Mouse (Mus musculus): ENCODE measurements at regions not wholly inside any gene's neighbourhood (a gene's known extent, or its start where the extent isn't known, plus 50 kb on each side); places are given as distances from the start of the nearest gene placed in this dataset.

DNA sequence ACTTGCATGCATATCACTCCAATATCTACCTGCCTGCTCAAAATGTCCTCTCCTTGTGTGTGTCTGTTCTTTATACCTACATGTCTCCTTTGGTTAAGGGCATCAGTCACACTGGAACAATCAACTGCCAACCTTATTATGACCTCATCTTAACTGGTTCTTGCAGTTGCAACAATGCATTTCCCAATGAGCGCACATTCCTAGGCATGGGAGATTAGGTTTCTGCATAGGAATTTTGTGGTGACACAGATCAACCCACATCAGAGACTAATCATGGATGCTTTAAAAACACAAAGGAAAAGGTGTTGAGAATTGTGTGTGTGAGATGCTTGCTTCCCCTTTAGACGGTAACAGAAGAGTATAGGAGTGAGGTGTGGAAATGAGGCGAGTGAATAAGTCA is 171.3 kb upstream of the Nectin3 start:
- H3K9me3 ChIP-seq = 0 out of 2 replicates have a peak, but pooled peaks cover 4% of the 10 kb centered on the region
- no peaks in the 10 kb centered on the region for H3K27me3 ChIP-seq (replicated peaks)
- no peak overlapping the region for H3K4me3 ChIP-seq (replicated peaks)
- no peaks in the 10 kb centered on the region for H3K4me1 ChIP-seq
- no peak for TF ChIP-seq GATA1 (IDR thresholded peaks at IDR 0.05; ENCODE audit: borderline replicate concordance, low read length)
- no peak for TF ChIP-seq FLI1 (IDR thresholded peaks at IDR 0.05; ENCODE audit: low read length)
- no peaks in the 10 kb centered on the region for H3K36me3 ChIP-seq (replicated peaks; ENCODE audit: low read length)

DNA sequence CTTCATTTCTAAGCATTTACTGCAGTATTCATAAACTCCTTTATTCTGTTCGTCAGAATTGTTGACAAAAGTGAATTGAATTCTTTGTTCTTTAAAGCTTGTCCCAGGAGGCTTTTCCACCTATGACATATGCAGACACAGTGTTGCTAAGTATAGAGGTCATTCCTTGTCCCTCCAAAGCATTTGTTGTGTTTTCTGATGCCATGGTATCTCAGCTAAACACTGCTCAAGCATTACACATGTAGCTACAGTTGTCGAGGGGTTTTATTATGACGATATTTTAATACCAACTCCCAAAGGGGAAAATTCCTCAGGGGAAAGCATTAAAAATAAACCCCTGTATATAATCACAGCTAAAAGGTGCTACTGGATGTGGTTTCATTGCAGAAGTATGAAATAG is 167.2 kb upstream of the Nectin3 start:
- H3K4me3 ChIP-seq (replicated peaks) = no peak overlapping the region
- H3K27me3 ChIP-seq (replicated peaks) = no peaks in the 10 kb centered on the region
- H3K36me3 ChIP-seq (replicated peaks; ENCODE audit: low read length) = no peaks in the 10 kb centered on the region
- H3K4me1 ChIP-seq = no peaks in the 10 kb centered on the region
- TF ChIP-seq GATA1 (IDR thresholded peaks at IDR 0.05; ENCODE audit: borderline replicate concordance, low read length) = no peak
- TF ChIP-seq FLI1 (IDR thresholded peaks at IDR 0.05; ENCODE audit: low read length) = no peak
- peaks cover 10% of the 10 kb centered on the region; the same call in 1 of the 2 replicates for H3K9me3 ChIP-seq

DNA sequence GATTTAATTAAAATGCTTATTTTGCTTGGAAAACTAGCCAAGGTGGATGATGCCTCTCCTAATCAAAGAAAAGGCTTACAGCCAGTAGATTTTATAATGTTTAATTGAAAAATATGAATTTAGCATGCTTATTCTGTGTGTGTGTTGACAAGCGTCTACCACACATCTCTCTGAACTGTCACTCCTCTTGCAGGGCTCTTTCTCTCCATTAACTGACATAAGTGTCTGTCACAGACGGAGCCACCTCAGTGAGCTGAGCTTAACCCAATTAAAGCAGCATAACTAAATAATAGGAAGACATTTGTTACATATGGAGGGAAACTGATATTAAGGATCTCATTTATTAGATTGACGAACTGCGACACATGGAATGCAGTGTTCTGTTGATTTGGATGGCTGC is 164.7 kb upstream of the Nectin3 start:
- H3K9me3 ChIP-seq = peaks cover 10% of the 10 kb centered on the region; the same call in 1 of the 2 replicates
- H3K4me1 ChIP-seq = no peaks in the 10 kb centered on the region
- TF ChIP-seq GATA1 (IDR thresholded peaks at IDR 0.05; ENCODE audit: borderline replicate concordance, low read length) = no peak
- TF ChIP-seq FLI1 (IDR thresholded peaks at IDR 0.05; ENCODE audit: low read length) = no peak
- no peaks in the 10 kb centered on the region for H3K36me3 ChIP-seq (replicated peaks; ENCODE audit: low read length)
- no peak overlapping the region for H3K4me3 ChIP-seq (replicated peaks)
- no peaks in the 10 kb centered on the region for H3K27me3 ChIP-seq (replicated peaks)

DNA sequence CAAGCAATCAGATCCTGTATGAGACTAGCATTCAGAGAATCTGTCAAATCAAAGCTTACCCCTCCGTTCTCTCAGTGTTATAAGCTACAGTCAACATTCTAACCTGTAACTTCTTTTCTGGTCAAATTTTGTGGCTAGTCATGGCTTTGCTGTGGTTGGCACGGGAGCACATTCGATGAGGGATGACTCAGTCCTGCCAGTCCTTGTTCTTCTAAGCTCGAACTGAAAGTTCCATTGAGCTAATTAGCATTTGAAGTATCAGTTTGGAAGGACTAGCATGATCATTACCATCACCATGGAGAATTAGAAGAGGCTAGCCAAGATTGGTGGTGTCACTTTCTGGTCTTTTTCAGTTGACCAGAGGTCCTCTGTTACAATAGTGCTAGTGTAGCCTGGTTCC is 156.7 kb upstream of the Nectin3 start:
- Histone ChIP-seq H3K27me3 (replicated peaks) (no peaks in the 10 kb centered on the region), H3K9me3 (no peaks in the 10 kb centered on the region), H3K4me3 (replicated peaks) (no peak overlapping the region), H3K4me1 (no peaks in the 10 kb centered on the region), H3K36me3 (replicated peaks; ENCODE audit: low read length) (no peaks in the 10 kb centered on the region)
- TF ChIP-seq GATA1 (IDR thresholded peaks at IDR 0.05; ENCODE audit: borderline replicate concordance, low read length) (no peak), FLI1 (IDR thresholded peaks at IDR 0.05; ENCODE audit: low read length) (no peak)

DNA sequence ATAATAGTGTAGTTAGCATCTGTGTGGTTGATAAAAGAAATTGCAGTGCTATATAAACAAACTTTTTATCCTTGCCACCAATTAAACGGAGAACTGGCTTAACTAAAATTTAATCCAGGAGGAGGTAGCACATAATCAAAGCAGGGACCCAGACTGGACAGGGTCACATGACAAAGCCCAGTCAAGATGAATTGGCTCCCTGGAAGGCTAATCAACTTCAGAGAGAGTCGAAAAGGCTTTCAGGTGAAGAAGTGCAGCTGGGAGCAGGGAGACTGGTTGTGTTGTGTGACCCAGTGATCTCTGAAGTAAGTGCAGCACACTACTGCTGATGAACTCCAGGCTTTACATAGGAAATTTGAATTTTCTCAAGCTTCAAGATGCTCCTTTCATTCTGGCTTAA is 127.5 kb upstream of the Nectin3 start:
- TF ChIP-seq FLI1 (IDR thresholded peaks at IDR 0.05; ENCODE audit: low read length) = no peak
- TF ChIP-seq GATA1 (IDR thresholded peaks at IDR 0.05; ENCODE audit: borderline replicate concordance, low read length) = no peak
- H3K9me3 ChIP-seq = no peaks in the 10 kb centered on the region; the same call in 1 of the 2 replicates
- no peaks in the 10 kb centered on the region for H3K4me1 ChIP-seq
- no peak overlapping the region for H3K4me3 ChIP-seq (replicated peaks)
- H3K27me3 ChIP-seq (replicated peaks) = no peaks in the 10 kb centered on the region
- H3K36me3 ChIP-seq (replicated peaks; ENCODE audit: low read length) = no peaks in the 10 kb centered on the region

DNA sequence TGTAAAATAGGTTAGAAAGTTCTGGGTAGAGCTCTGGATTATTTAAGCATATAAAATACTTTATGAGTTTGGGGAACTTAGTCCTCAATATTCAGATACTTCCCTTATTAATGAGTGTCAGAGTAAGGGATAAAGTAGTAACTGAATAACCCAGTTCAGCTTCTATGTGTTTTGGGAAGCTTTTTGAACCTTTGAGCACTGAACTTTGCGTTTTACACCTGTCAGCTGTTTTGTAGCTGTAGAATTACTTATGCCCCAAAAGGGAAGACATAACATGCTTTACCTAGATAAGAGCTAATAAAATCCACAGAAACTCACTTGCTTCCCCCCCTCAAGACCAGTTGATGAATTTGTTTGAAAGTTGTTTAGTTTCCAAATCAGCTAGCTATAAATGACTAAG is 124.9 kb upstream of the Nectin3 start:
- no peaks in the 10 kb centered on the region for H3K27me3 ChIP-seq (replicated peaks)
- H3K36me3 ChIP-seq (replicated peaks; ENCODE audit: low read length) = no peaks in the 10 kb centered on the region
- no peaks in the 10 kb centered on the region; the same call in 1 of the 2 replicates for H3K9me3 ChIP-seq
- no peaks in the 10 kb centered on the region for H3K4me1 ChIP-seq
- no peak for TF ChIP-seq GATA1 (IDR thresholded peaks at IDR 0.05; ENCODE audit: borderline replicate concordance, low read length)
- no peak overlapping the region for H3K4me3 ChIP-seq (replicated peaks)

DNA sequence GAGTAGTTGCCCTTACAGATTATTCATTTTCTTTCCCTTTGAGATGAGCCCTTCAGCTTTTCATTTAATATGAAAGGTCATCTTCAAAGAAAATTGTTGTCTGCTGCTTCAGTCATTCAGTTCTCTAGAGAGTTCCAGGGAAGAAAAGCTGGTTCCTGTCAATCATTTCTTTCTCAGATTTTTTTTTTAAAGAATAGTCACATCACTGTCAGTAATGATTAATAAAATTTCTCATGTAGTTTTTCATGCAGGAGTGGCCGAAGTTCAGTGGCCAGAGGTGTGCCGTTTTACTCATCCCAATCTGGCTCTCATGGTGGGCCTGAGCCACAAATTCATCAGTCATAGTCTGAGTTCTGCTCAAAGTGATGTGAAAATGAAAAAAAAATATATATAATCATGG is 121.5 kb upstream of the Nectin3 start:
- H3K36me3 ChIP-seq (replicated peaks; ENCODE audit: low read length) = no peaks in the 10 kb centered on the region
- no peaks in the 10 kb centered on the region; the same call in 1 of the 2 replicates for H3K9me3 ChIP-seq
- no peaks in the 10 kb centered on the region for H3K27me3 ChIP-seq (replicated peaks)
- no peaks in the 10 kb centered on the region for H3K4me1 ChIP-seq
- TF ChIP-seq GATA1 (IDR thresholded peaks at IDR 0.05; ENCODE audit: borderline replicate concordance, low read length) (no peak), FLI1 (IDR thresholded peaks at IDR 0.05; ENCODE audit: low read length) (no peak)
- no peak overlapping the region for H3K4me3 ChIP-seq (replicated peaks)

DNA sequence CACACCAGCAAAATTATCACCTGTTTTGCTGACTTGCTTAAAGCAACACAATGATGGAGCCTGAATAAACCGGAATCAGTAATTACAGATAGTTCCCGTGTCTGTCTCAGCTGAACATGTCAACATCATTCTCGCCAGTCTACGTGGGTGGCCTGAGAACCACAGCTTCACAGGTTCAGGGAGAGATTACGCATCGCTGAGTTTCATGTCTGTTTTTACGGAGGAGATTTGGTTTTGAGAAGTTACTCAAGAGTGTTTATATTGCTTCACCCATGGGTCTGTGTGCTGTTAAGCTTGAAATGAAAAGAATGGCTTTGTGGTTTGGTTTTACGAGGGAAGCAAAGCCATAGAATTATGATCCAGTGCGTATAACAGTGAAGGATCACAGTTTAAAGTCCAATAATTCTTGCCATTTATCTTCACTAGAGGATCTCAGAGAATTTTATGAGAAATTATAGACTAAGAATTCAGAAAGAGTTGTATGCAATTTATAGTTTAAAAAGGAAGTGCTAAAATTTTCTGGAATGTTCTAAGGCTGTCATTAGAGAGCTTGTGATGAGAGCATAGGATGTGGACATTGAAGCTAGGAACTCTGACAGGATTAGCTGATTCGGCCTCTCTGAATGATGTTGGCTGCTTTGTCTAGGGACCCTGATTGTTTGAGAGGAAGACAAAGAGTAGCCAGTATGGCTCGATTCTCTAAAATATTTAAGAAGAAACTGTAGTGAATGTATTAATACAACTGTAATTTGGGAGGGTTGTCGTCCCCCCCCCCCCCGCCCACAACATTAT is 119.4 kb upstream of the Nectin3 start:
- TF ChIP-seq FLI1 (IDR thresholded peaks at IDR 0.05; ENCODE audit: low read length) (no peak), GATA1 (IDR thresholded peaks at IDR 0.05; ENCODE audit: borderline replicate concordance, low read length) (no peak)
- no peak overlapping the region for H3K4me3 ChIP-seq (replicated peaks)
- H3K36me3 ChIP-seq (replicated peaks; ENCODE audit: low read length) = no peaks in the 10 kb centered on the region
- H3K9me3 ChIP-seq = peaks cover 2% of the 10 kb centered on the region; the same call in 1 of the 2 replicates
- no peaks in the 10 kb centered on the region for H3K27me3 ChIP-seq (replicated peaks)
- H3K4me1 ChIP-seq = no peaks in the 10 kb centered on the region

DNA sequence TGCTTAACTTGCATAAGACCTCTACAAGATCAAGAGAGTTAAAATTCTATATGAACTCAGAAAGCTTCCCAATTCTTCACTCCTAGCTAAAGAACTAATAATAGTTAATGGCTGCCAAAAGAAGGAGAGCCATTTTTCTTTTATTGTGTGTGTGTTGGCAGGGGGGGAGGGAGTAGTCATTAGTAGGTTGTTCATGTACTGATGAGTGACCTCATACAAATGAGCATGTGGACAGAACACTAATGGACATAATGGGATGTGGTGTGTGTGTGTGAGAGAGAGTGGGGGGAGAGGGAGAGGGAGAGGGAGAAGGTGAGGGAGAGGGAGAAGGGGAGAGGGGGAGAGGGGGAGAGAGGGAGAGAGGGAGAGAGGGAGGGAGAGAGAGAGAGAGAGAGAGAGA is 118.3 kb upstream of the Nectin3 start:
- Histone ChIP-seq H3K4me1 (no peaks in the 10 kb centered on the region), H3K4me3 (replicated peaks) (no peak overlapping the region), H3K36me3 (replicated peaks; ENCODE audit: low read length) (no peaks in the 10 kb centered on the region), H3K27me3 (replicated peaks) (no peaks in the 10 kb centered on the region), H3K9me3 (0 out of 2 replicates have a peak, but pooled peaks cover 5% of the 10 kb centered on the region)
- no peak for TF ChIP-seq FLI1 (IDR thresholded peaks at IDR 0.05; ENCODE audit: low read length)
- TF ChIP-seq GATA1 (IDR thresholded peaks at IDR 0.05; ENCODE audit: borderline replicate concordance, low read length) = no peak

DNA sequence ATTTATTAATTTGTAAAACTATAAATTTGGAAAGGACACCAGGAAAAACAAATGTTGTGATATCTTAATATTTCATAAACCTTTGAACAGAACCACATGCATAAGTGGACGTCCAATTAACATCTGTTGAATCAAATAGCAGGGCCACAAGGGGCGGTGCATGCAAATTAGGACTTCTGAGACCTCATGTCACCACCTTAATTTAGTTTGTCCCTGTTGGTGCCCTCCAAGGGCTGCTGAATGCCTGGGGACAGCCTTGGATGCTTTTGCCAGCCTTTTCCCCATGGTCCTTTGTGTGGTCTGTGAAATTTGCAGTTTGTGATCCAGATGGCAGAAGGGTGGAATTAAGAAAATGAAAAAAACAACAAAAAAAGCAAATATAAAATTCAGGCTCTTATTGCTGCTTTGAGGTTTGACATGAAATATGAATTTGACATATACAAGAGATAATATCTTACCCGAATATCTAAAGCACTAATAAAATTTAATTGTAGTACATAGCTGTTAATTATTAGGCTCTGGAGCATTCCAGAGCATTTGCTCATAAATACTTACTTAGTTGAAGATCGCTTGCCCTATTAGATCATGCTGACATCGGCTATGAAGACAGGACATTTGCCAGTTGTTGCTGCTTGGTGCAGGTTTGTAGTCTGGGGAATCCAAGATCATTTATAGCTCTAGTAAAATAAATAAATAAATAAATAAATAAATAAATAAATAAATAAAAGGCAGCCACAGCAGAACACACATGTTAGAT is 114.9 kb upstream of the Nectin3 start:
- 0 out of 2 replicates have a peak, but pooled peaks cover 6% of the 10 kb centered on the region for H3K9me3 ChIP-seq
- TF ChIP-seq GATA1 (IDR thresholded peaks at IDR 0.05; ENCODE audit: borderline replicate concordance, low read length) (no peak), FLI1 (IDR thresholded peaks at IDR 0.05; ENCODE audit: low read length) (no peak)
- no peaks in the 10 kb centered on the region for H3K36me3 ChIP-seq (replicated peaks; ENCODE audit: low read length)
- H3K27me3 ChIP-seq (replicated peaks) = no peaks in the 10 kb centered on the region
- H3K4me1 ChIP-seq = no peaks in the 10 kb centered on the region
- no peak overlapping the region for H3K4me3 ChIP-seq (replicated peaks)
